Mouse (Mus musculus) heart, embryonic 16.5 days (tissue): Measurements from ENCODE around the gene Eea1. TPM values are rescaled to one million over a fixed set of nuclear protein-coding genes. Genes with fewer than 3 reads are reported as not detected.
A peak's percentile ranks its signal among the peaks of the same experiment; 100 is the strongest.
"Not testable (repeated sequence)": the region's sequence is repeated elsewhere in the genome, so short reads cannot be mapped to it uniquely, and the experiment has no call there.

Experiments
- ATAC-seq: fragments of 200-750 bp; cut with Nextera tagmentation; replicated peaks from 2 replicates; pipeline ENCODE4 v1.8.0; 2017; ENCODE audit warnings: moderate number of reproducible peaks; ENCODE audit not compliant: insufficient read depth, low FRiP score; ENCODE audit errors: extremely low read depth
- H3K27ac ChIP-seq: fragments of 300-500 bp; sonication (generic); 2 replicates; pipeline ENCODE4 v1.5.1; 2014; ENCODE audit warnings: mild to moderate bottlenecking, low read length, control low read depth, moderate library complexity
- H3K27me3 ChIP-seq: fragments of 300-500 bp; sonication (generic); 2 replicates; pipeline ENCODE4 v1.6.1; 2014; ENCODE audit warnings: low read length, mixed read lengths; ENCODE audit not compliant: control insufficient read depth, insufficient read depth
- H3K36me3 ChIP-seq: fragments of 300-500 bp; sonication (generic); 2 replicates; pipeline ENCODE4 v1.6.1; 2014; ENCODE audit not compliant: control insufficient read depth, insufficient read depth
- H3K4me1 ChIP-seq: fragments of 300-500 bp; sonication (generic); 2 replicates; pipeline ENCODE4 v1.6.1; 2014; ENCODE audit warnings: low read length, mixed read lengths; ENCODE audit not compliant: control insufficient read depth, insufficient read depth
- H3K4me2 ChIP-seq: fragments of 300-500 bp; sonication (generic); 2 replicates; pipeline ENCODE4 v1.6.1; 2014; ENCODE audit warnings: low read depth, mild to moderate bottlenecking, control low read depth, low read length
- H3K4me3 ChIP-seq: fragments of 300-500 bp; sonication (generic); 2 replicates; pipeline ENCODE4 v1.5.1; 2014; ENCODE audit warnings: mild to moderate bottlenecking, control low read depth, low read length
- H3K9ac ChIP-seq: fragments of 300-500 bp; sonication (generic); 2 replicates; pipeline ENCODE4 v1.6.1; 2014; ENCODE audit warnings: low read length, control low read depth
- H3K9me3 ChIP-seq: fragments of 300-500 bp; sonication (generic); replicated peaks from 2 replicates; pipeline ENCODE4 v1.6.1; 2016; ENCODE audit warnings: low read length; ENCODE audit not compliant: control insufficient read depth
- WGBS: fragments of 180-500 bp; shearing (Covaris S2); extraction: QIAGEN DNeasy Blood & Tissue Kit; methylation state at CpG from one replicate; pipeline ENCODE4 v1.1.7; 2014; 5-methylcytosine and 5-hydroxymethylcytosine counted together
- polyA plus RNA-seq: library from polyadenylated mRNA; unstranded; fragments of >200 nt; fragmentation: Nextera tagmentation; extraction: Ambion mirVana; gene quantifications from 2 replicates; pipeline ENCODE4 v1.2.1, GENCODE M21; 2015

Eea1 gene
- polyA plus RNA-seq, 1 experiment from 2014 or later = 16.2 TPM

- Histone ChIP-seq H3K4me3 (no peak overlapping the region), H3K4me1 (no peaks in the 10 kb centered on the region), H3K4me2 (no peak overlapping the region), H3K27ac (no peak overlapping the region), H3K36me3 (no peaks in the 10 kb centered on the region), H3K27me3 (no peaks in the 10 kb centered on the region), H3K9me3 (no peaks in the 10 kb centered on the region), H3K9ac (no peak overlapping the region)
- 45% methylated on average over 4 of the region's 4 CpGs for WGBS
- ATAC-seq = no peak
Observed at GRCm38 (mm10) chr10:96075403-96075802, 135.0 kb downstream of the Eea1 start.

GRCm38 (mm10) chr10:96075880-96076279, 135.4 kb downstream of the Eea1 start:
- no peak for ATAC-seq
- Histone ChIP-seq H3K36me3 (no peaks in the 10 kb centered on the region), H3K9ac (no peak overlapping the region), H3K4me3 (no peak overlapping the region), H3K4me2 (no peak overlapping the region), H3K27ac (no peak overlapping the region), H3K4me1 (no peaks in the 10 kb centered on the region), H3K9me3 (no peaks in the 10 kb centered on the region), H3K27me3 (no peaks in the 10 kb centered on the region)
- 21% methylated on average over 7 of the region's 7 CpGs for WGBS

- WGBS = 75% methylated on average over 3 of the region's 3 CpGs
- ATAC-seq = no peak
- H3K27ac ChIP-seq = no peak overlapping the region
- H3K4me2 ChIP-seq = no peak overlapping the region
- no peak overlapping the region for H3K9ac ChIP-seq
- no peaks in the 10 kb centered on the region for H3K4me1 ChIP-seq
- H3K36me3 ChIP-seq = no peaks in the 10 kb centered on the region
- H3K27me3 ChIP-seq = no peaks in the 10 kb centered on the region
- no peak overlapping the region for H3K4me3 ChIP-seq
- H3K9me3 ChIP-seq = no peaks in the 10 kb centered on the region
Observed at GRCm38 (mm10) chr10:96076461-96076860, 136.0 kb downstream of the Eea1 start.

- H3K4me1 ChIP-seq, H3K9ac ChIP-seq, H3K4me2 ChIP-seq, H3K27me3 ChIP-seq, H3K36me3 ChIP-seq, H3K9me3 ChIP-seq, H3K4me3 ChIP-seq, H3K27ac ChIP-seq: not testable (repeated sequence)
- peak; percentile 100 for ATAC-seq
- whole genome bisulfite sequencing = 72% methylated on average over 6 of the region's 6 CpGs
Observed at GRCm38 (mm10) chr10:96077480-96078066, 137.1 kb downstream of the Eea1 start.

GRCm38 (mm10) chr10:96079823-96080222, 139.4 kb downstream of the Eea1 start:
- Histone ChIP-seq H3K9ac (no peak overlapping the region), H3K4me1 (no peaks in the 10 kb centered on the region), H3K36me3 (no peaks in the 10 kb centered on the region), H3K4me2 (no peak overlapping the region), H3K9me3 (no peaks in the 10 kb centered on the region), H3K4me3 (no peak overlapping the region), H3K27me3 (no peaks in the 10 kb centered on the region), H3K27ac (no peak overlapping the region)
- 89% methylated on average over 4 of the region's 4 CpGs for WGBS
- ATAC-seq = no peak

GRCm38 (mm10) chr10:96080440-96081381, 140.3 kb downstream of the Eea1 start:
- H3K27ac ChIP-seq = no peak overlapping the region
- ATAC-seq = no peak
- no peak overlapping the region for H3K4me3 ChIP-seq
- peak overlapping the region; percentile 18; the same call in 1 of the 2 replicates for H3K4me2 ChIP-seq
- H3K9ac ChIP-seq = no peak overlapping the region
- no peaks in the 10 kb centered on the region for H3K4me1 ChIP-seq
- no peaks in the 10 kb centered on the region for H3K27me3 ChIP-seq
- WGBS = 49% methylated on average over 21 of the region's 21 CpGs
- no peaks in the 10 kb centered on the region for H3K9me3 ChIP-seq
- no peaks in the 10 kb centered on the region for H3K36me3 ChIP-seq

- H3K4me1 ChIP-seq = no peaks in the 10 kb centered on the region
- 42% methylated on average over 3 of the region's 3 CpGs for WGBS
- no peaks in the 10 kb centered on the region for H3K9me3 ChIP-seq
- no peak for ATAC-seq
- H3K27me3 ChIP-seq = no peaks in the 10 kb centered on the region
- no peak overlapping the region for H3K27ac ChIP-seq
- H3K4me2 ChIP-seq = no peak overlapping the region
- no peaks in the 10 kb centered on the region for H3K36me3 ChIP-seq
- no peak overlapping the region for H3K4me3 ChIP-seq
- no peak overlapping the region for H3K9ac ChIP-seq
Observed at GRCm38 (mm10) chr10:96082203-96082602, 141.8 kb downstream of the Eea1 start.

- H3K9me3 ChIP-seq = no peaks in the 10 kb centered on the region
- no peaks in the 10 kb centered on the region for H3K27me3 ChIP-seq
- ATAC-seq = no peak
- H3K4me3 ChIP-seq = no peak overlapping the region
- WGBS = 67% methylated on average over 1 of the region's 1 CpGs
- no peak overlapping the region for H3K27ac ChIP-seq
- no peak overlapping the region for H3K9ac ChIP-seq
- no peaks in the 10 kb centered on the region for H3K36me3 ChIP-seq
- H3K4me1 ChIP-seq = no peaks in the 10 kb centered on the region
- no peak overlapping the region for H3K4me2 ChIP-seq
Observed at GRCm38 (mm10) chr10:96089744-96090143, 149.3 kb downstream of the Eea1 start.

GRCm38 (mm10) chr10:96090388-96090787, 149.9 kb downstream of the Eea1 start:
- H3K27ac ChIP-seq = no peak overlapping the region
- no peaks in the 10 kb centered on the region for H3K27me3 ChIP-seq
- H3K9me3 ChIP-seq = no peaks in the 10 kb centered on the region
- no peak overlapping the region for H3K9ac ChIP-seq
- no peak overlapping the region for H3K4me2 ChIP-seq
- H3K36me3 ChIP-seq = no peaks in the 10 kb centered on the region
- no peak for ATAC-seq
- H3K4me3 ChIP-seq = no peak overlapping the region
- no peaks in the 10 kb centered on the region for H3K4me1 ChIP-seq
- 77% methylated on average over 3 of the region's 3 CpGs for WGBS
